Mouse (Mus musculus) activated CD4-positive, CD25-positive, alpha-beta regulatory T cell, adult 4 months (primary cell): ENCODE measurements at regions not wholly inside any gene's neighbourhood (a gene's known extent, or its start where the extent isn't known, plus 50 kb on each side); places are given as distances from the start of the nearest gene placed in this dataset.

Experiments used
- ATAC-seq: one replicate; pipeline ENCODE4 v1.8.0; 2017

- ATAC-seq = no peak
Observed at GRCm38 (mm10) chr2:161164320-161164719, 55.4 kb upstream of the Chd6 start.
